Mouse (Mus musculus) megakaryocyte, embryonic 14.5 days (primary cell): Measurements from ENCODE around the gene Cldn22.

Source experiments
- FLI1 ChIP-seq: IDR thresholded peaks from 2 replicates; pipeline ENCODE4 v1.6.1; 2012; ENCODE audit warnings: low read length, inconsistent platforms, mixed read lengths
- GATA1 ChIP-seq: IDR thresholded peaks from 3 replicates; pipeline ENCODE4 v1.6.1; 2012; ENCODE audit warnings: mixed read lengths, low read length, inconsistent platforms, borderline replicate concordance

DNA sequence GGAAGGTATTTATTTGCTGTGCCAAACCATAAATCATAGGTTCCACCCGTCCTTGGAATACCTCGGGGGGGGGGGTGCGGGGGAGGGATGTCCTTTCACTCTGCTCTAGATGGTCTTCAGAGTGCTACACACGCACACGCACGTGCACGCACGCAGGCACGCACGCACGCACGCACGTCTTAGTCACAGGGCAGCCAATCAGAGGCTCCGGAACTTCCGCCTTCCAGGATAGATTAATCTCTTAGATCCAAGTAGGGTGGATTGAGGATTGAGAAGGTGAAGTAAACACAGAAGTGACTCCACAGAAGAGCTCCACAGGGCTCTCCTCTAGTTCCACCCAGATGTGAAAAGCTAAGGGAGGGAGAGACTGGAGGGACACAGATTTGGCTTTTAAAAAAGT lies 38.0 kb upstream of the Cldn22 start:
- TF ChIP-seq GATA1 (no peak), FLI1 (no peak)
